Mouse (Mus musculus): ENCODE data around the gene Ptpra.
A peak's percentile ranks its signal among the peaks of the same experiment; 100 is the strongest.
"Not testable (repeated sequence)": the region's sequence is repeated elsewhere in the genome, so short reads cannot be mapped to it uniquely, and the experiment has no call there.

Ptpra gene

DNA sequence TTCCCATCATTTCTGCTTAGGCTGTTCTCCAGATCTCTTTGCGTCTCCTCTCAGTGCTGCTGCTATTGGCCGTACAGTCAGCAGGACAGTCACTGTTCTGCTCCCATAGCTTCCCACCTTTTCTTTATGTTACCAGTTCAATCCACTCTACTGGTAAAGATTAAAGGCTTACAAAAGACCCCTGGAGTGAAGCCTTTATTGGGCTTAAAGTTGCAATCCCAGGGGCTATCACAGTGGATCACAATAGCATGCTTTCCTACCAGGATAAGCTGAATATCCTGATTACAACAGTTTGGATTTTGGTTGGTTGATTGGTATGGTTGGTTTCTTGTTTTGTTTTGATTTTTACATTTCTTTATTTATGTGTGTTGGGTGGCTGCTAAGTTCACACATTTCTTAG lies 37.9 kb downstream of the Ptpra start:
- DNase-seq (ENCODE audit: low spot score in 2 of 2), result no peak

DNA sequence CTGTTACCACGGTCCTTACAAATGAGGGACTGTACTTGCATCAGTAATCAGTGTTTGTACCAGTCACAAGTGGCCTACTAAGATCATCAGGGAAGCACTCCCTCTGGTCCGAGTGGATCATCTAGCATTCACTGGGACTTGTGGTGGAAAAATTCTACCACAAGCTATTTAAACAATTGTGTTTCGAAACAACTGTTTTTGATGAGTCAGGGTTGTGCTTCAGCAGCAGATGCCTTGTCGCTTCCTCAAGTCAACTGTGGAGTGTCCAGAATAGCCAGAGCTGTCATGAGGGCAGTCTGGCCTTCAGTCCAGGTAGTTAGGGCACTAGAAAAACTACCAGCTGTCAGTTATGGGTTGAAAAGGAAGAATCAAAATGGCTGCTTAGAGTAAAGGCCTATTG lies 38.5 kb downstream of the Ptpra start:
- DNase-seq (ENCODE audit: low spot score in 2 of 2), result no peak

- DNase-seq (ENCODE audit: low spot score in 2 of 2), result no peak
Observed at GRCm38 (mm10) chr2:130491162-130491561, 41.1 kb downstream of the Ptpra start.

DNA sequence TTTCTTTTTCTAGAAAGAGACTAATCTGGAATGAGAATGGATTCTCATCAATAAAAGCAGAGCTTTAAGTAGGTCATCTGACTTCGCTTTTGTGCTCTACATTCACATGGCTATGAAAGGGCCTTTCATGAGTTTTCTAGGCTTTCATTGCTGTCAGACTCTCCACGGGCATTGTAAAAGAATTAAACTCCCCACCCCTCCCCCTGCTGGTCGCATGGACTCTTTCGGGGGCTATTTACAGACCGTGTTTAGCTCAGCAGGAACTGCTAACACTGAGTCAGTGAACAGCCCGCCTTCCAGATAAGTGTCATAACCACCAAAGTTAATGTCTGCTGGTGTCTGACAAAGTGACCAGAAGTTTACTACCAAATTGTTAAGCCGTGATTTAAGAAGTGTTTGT lies 41.5 kb downstream of the Ptpra start:
- peak; percentile 57 to 61 for DNase-seq (ENCODE audit: low spot score in 2 of 2)

GRCm38 (mm10) chr2:130495114-130495513 lies 45.0 kb downstream of the Ptpra start:
- DNase-seq (ENCODE audit: low spot score in 2 of 2), result not testable (repeated sequence)

GRCm38 (mm10) chr2:130496037-130496436 lies 46.0 kb downstream of the Ptpra start:
- DNase-seq (ENCODE audit: low spot score in 2 of 2), result peak; percentile 35 to 54

- no peak for DNase-seq (ENCODE audit: low spot score in 2 of 2)
Observed at GRCm38 (mm10) chr2:130496931-130497330, 46.9 kb downstream of the Ptpra start.

DNA sequence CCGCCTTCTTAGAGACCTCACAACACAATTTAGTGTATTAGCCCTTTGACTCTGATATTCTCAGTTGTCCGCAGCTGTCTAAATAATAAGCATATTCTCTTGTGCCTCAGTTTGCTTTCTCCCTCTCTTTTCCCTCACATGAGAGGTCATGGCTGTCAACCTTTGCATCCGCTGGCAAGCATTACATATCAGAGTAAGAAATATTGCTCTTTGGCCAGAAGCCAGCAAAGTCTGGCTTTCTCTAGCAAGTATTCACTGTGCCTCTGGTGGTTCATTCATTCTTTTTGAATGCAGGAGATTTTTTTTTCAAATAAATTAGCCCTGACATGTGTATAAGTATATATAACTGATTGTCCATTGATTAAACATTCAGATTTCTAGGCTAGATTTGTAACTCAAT lies 49.5 kb downstream of the Ptpra start:
- no peak for DNase-seq (ENCODE audit: low spot score in 2 of 2)

DNA sequence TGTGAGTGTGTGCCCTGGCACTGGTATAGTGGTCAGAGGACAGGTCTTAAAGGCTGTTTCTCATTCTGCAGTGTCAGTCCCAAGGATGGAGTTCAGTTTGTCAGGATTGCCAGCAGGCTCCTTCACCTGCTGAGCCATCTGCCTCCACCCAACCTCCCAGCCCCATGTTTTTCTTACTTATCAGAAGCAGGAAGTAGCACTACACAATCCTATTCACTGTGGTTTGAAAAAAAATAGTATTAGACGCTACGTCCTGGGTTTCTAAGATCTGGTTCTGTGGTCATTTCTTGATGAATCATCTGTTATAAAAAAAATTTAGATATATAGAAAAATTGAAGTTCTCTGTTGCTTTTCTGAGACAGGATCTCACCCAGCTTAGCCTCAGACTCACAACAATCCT lies 51.5 kb downstream of the Ptpra start:
- DNase-seq (ENCODE audit: low spot score in 2 of 2), result no peak

DNA sequence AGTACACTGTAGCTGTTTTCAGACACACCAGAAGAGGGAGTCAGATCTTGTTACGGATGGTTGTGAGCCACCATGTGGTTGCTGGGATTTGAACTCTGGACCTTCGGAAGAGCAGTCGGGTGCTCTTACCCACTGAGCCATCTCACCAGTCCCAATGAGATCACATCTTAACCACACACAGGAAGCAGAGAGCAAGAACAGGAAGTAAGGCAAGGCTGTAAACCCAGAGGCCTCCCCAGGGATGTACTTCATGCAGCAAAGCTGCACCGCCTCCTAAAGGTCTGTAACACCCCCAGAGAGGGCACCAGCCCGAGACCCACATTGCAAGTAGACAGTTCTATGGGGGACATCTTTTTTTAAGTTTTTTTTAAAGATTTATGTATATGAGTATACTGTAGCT lies 61.5 kb downstream of the Ptpra start:
- DNase-seq (ENCODE audit: low spot score in 2 of 2), result not testable (repeated sequence)

- DNase-seq (ENCODE audit: low spot score in 2 of 2), result no peak
Observed at GRCm38 (mm10) chr2:130513907-130514306, 63.8 kb downstream of the Ptpra start.

- DNase-seq (ENCODE audit: low spot score in 2 of 2), result no peak
Observed at GRCm38 (mm10) chr2:130515791-130516190, 65.7 kb downstream of the Ptpra start.

DNA sequence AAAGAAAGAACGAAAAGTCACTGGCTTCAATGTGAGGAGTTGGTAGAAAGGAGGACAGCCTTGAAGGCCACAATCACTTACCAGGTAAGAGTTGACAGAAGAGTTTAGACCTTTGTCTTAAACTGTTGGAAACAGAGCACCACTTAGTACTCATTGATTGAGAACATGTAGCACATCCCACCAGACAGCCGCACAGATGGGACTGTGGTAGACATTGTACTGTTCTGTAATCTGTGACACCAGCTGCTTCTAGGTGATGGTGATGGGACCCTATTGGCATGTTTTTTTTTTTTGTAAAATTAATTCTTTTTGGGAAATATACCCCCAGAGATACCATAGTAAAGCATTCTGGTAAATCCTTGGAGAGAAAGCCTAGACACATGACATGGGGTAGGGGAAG lies 71.8 kb downstream of the Ptpra start:
- DNase-seq (ENCODE audit: low spot score in 2 of 2), result no peak

DNA sequence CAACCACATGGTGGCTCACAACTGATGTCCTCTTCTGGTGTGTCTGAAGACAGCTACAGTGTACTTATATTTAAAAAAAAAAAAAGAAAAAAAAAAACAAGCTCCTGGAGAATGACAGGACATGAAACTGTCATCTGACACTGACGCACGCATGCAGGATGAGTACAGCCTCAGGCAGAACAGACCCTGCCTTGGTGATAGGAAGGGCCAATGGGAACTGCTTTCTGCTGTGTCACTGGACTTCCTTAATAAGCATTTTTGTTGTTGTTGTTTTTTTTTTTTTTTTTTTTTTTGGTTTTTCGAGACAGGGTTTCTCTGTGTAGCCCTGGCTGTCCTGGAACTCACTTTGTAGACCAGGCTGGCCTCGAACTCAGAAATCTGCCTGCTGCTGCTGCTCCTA lies 75.4 kb downstream of the Ptpra start:
- not testable (repeated sequence) for DNase-seq (ENCODE audit: low spot score in 2 of 2)

DNA sequence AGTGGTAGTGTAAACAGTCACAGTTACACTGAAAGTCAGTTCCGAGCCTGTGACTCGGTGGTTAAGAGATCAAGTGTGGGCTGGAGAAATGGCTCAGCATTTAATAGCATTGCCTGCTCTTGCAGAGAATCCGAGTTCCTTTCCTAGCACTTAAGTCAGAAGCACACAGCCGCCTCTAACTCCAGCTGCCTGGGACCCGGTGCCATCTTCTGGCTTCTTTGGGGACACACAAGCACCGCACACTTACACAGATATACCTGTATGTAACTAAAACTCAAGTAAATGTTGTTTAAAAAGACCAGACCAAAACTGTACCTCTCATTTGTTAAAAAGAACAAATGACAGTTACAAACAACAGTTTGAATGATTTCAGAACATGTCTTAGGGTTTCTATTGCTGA lies 78.4 kb downstream of the Ptpra start:
- no peak for DNase-seq (ENCODE audit: low spot score in 2 of 2)

GRCm38 (mm10) chr2:130529290-130529689 lies 79.2 kb downstream of the Ptpra start:
- DNase-seq (ENCODE audit: low spot score in 2 of 2), result no peak

DNA sequence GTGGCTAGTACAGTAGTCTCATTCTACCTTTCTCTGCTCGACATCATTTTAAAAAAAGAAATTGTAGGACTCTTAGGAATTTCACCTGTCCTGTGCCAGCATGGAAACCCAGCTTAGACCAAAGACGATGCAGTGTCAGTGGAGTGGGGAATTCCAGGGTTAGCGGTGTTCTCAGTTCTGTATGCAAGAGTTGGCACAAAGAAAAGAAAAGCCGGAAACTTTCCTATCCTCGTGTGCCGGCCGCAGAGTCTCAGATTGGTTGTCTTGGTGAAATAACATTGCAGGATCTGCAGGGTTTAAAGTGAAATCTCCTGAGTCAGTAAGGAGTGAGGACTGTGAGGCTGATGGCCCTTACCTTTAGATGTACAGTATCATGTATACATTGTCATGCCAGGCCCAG lies 79.8 kb downstream of the Ptpra start:
- no peak for DNase-seq (ENCODE audit: low spot score in 2 of 2)

GRCm38 (mm10) chr2:130532201-130532600 lies 82.1 kb downstream of the Ptpra start:
- no peak for DNase-seq (ENCODE audit: low spot score in 2 of 2)

DNA sequence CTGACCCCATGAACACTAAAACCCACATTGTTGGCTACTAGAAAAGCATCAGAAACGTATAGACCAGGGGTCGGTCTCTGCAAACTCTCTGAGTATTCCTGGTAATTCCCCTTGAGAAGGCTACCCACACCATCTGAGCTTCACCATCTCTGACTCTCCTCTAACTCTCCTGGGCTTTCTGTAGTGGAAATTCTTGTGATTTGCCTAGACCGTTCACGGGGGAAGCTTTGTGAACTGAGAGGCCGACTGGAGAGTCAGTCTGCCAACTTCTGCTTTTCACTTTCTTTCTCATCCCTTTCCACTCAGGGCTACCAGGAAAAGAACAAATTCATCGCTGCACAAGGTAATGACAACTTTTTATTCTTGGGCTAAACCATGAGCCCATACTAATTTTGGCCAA lies 84.9 kb downstream of the Ptpra start:
- DNase-seq (ENCODE audit: low spot score in 2 of 2), result no peak

- no peak for DNase-seq (ENCODE audit: low spot score in 2 of 2)
Observed at GRCm38 (mm10) chr2:130536890-130537289, 86.8 kb downstream of the Ptpra start.

DNA sequence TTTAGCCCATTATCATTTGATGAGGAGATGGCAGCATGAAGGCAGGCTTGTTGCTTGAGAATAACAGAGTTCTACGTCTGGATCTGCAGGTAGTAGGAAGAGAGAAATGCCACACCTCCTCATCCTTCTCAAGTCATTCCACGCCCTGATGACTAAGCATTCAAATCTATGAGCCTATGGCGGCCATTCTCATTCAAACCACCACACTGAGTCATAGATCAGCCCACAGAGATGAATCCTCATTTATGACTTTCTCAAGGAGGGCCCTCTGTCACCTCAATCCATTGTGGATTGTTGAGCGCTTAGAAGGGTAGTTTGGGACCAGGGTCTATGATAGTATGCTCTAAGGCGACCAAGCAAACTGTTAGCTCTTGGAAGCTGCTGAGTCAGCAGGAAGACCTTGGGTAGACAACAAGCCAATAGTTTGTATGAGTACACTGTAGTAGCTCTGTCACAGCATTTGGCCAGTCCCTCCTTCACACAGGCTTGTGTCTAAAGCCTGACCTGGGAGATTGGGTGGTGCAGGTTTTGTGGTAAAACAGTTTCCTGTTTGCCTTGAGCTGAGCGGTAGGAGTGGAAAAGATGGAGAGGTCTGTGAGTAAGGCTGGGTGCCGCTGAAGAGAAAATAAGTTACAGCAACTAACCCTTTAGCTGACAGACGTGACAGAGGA lies 88.9 kb downstream of the Ptpra start:
- DNase-seq (ENCODE audit: low spot score in 2 of 2), result no peak

DNA sequence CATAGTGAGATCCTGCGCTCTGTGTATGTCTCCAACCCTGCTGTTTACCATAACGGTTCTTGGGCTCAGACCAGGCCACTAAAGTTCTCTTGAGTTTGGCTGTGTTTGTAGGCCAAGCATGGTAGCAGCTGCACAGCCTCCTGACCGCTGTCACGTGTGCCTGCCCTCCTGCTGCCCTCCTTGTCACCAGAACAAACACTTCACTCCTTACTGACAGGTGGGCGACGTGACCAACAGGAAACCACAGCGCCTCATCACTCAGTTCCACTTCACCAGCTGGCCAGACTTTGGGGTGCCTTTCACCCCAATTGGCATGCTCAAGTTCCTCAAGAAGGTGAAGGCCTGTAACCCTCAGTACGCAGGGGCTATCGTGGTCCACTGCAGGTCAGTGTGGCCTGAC lies 90.2 kb downstream of the Ptpra start:
- no peak for DNase-seq (ENCODE audit: low spot score in 2 of 2)

- DNase-seq (ENCODE audit: low spot score in 2 of 2), result no peak
Observed at GRCm38 (mm10) chr2:130546957-130547356, 96.9 kb downstream of the Ptpra start.

- DNase-seq (ENCODE audit: low spot score in 2 of 2), result no peak
Observed at GRCm38 (mm10) chr2:130554841-130555240, 104.8 kb downstream of the Ptpra start.
